Mouse (Mus musculus): Measurements from ENCODE around the gene Tet1.
"Not testable (repeated sequence)": the region's sequence is repeated elsewhere in the genome, so short reads cannot be mapped to it uniquely, and the experiment has no call there.

The Tet1 gene

GRCm38 (mm10) chr10:62843787-62844491, 64.9 kb downstream of the Tet1 start:
- no peak for DNase-seq

GRCm38 (mm10) chr10:62841901-62842447, 66.8 kb downstream of the Tet1 start:
- no peak for DNase-seq

GRCm38 (mm10) chr10:62840687-62841086, 68.1 kb downstream of the Tet1 start:
- DNase-seq: no peak

GRCm38 (mm10) chr10:62837987-62838386, 70.8 kb downstream of the Tet1 start:
- DNase-seq: no peak

GRCm38 (mm10) chr10:62832783-62833182, 76.0 kb downstream of the Tet1 start:
- DNase-seq: no peak

GRCm38 (mm10) chr10:62831546-62831945, 77.2 kb downstream of the Tet1 start:
- DNase-seq: no peak

- no peak for DNase-seq
These were observed 84.3 kb downstream of the Tet1 start for GRCm38 (mm10) chr10:62824474-62824873.

GRCm38 (mm10) chr10:62823431-62823830, 85.4 kb downstream of the Tet1 start:
- no peak for DNase-seq

GRCm38 (mm10) chr10:62810010-62810409, 98.8 kb downstream of the Tet1 start:
- DNase-seq: no peak

- DNase-seq: no peak
These were observed 100.0 kb downstream of the Tet1 start for GRCm38 (mm10) chr10:62808766-62809165.

GRCm38 (mm10) chr10:62808316-62808715, 100.5 kb downstream of the Tet1 start:
- DNase-seq: no peak

GRCm38 (mm10) chr10:62804106-62804505, 104.7 kb downstream of the Tet1 start:
- no peak for DNase-seq

- no peak for DNase-seq
These were observed 105.5 kb downstream of the Tet1 start for GRCm38 (mm10) chr10:62803296-62803695.

GRCm38 (mm10) chr10:62794221-62794620, 114.6 kb downstream of the Tet1 start:
- DNase-seq: no peak

GRCm38 (mm10) chr10:62793091-62793453, 115.7 kb downstream of the Tet1 start:
- peak; percentile 18 to 26 for DNase-seq

GRCm38 (mm10) chr10:62792177-62793090, 116.4 kb downstream of the Tet1 start, which contains the start of gene Ccar1:
TSS of gene Ccar1 (minus strand) at chr10:62792286.
- DNase-seq: peak; percentile 99 to 100

- no peak for DNase-seq
These were observed 117.3 kb downstream of the Tet1 start for GRCm38 (mm10) chr10:62791251-62792176.

GRCm38 (mm10) chr10:62781776-62782175, 127.0 kb downstream of the Tet1 start:
- DNase-seq: not testable (repeated sequence)
